Mouse (Mus musculus): Measurements from ENCODE around the gene Padi6.
A peak's percentile ranks its signal among the peaks of the same experiment; 100 is the strongest.

DNA sequence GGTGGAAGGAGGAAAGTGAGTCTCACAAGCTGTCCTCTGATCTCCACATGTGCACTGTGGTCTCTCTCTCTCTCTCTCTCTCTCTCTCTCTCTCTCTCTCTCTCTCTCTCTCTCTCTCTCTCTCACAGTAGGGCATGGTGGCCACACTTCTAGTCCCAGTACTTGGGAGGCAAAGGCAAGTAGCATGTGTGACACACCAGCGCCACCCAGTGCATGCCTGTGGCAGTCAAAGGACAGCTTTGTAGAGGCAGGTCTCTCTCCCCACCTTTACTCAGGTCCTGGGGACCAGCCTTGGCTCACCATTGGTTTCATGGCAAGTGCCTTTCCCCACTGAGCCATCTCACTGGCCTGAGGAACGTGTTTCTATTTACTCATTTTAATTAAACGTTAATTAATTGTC, 2.2 kb upstream of the Padi6 start:
- peak; percentile 68 for TF ChIP-seq CTCF (IDR thresholded peaks at IDR 0.05; ENCODE audit: low read depth)
- TF ChIP-seq EP300 (IDR thresholded peaks at IDR 0.05; ENCODE audit: low read depth) = no peak

All from heart, postnatal 0 days (tissue).